Mouse (Mus musculus) kidney, adult 2 months (tissue): Measurements from ENCODE around the gene Hist1h4h.

Source experiments
- CTCF ChIP-seq: fragments of 200-500 bp; conservative IDR thresholded peaks from 2 replicates; pipeline ENCODE4 v1.5.1; 2011; ENCODE audit warnings: low read depth, mild to moderate bottlenecking, control low read depth, low read length, moderate library complexity, mixed read lengths; ENCODE audit not compliant: insufficient read depth, insufficient read length
- POLR2A ChIP-seq: fragments of 200-500 bp; IDR thresholded peaks from one replicate; pipeline ENCODE4 v1.6.1; 2011; ENCODE audit warnings: low read depth, low read length, control low read depth

DNA sequence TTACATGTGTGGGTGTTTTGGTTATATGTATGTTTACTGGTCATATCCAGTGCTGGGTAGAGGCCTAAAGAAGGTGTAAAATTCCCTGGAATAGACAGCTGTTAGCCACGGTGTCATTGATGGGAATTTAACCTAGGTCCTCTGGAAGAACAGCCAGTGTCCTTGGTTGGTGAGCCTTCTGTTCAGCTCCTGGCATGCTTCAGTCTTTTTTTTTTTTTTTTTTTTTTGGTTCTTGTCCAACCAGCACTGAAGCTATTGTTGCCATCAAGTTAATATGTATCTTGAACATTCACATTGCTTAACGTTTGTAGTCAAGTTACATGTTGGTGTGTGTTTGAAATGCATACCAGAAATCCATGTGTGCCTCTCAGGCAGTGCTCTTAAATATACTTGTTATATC is 33.6 kb downstream of the Hist1h4h start:
- no peak for TF ChIP-seq CTCF
- no peak for TF ChIP-seq POLR2A
